Mouse (Mus musculus): ENCODE data around the gene Reps2.

Gene Reps2

DNA sequence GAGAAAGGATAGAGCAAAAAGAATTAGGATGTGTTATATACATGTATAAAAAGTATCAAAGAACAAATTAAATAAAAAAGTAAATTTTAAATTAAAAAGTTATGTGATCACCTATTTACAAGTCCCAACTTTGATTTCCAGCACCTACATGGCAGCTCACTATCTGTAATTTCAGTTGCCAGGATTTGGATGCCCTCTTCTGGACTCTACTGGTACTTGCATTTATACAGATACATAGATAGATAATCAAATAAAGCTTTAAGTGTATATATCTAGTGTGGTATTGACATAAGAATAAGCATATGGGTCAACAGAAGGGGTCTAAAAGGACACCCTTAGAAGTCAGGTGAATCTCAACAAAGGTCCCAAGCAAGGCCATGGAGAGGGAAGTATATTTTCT lies 155.7 kb downstream of the Reps2 start:
- DNase-seq = no peak

DNA sequence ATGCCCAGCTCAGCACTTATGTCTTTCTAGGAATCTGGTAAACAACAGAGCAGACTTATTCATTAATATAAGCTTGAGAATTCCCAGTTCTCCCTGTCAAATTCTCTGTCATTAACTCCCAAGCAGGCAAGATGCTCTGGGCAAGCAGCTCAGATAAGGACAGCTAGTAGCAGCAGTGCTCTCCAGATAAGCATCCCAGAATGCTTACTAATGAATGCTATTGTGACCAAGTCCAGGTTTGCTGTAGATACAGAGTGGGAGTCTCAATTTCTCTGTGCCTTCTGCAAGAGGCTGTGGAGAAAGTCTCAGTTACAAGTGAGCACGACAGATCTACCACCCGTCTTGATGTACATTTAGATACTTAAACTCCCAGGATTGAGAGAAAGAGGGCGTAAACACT lies 173.2 kb downstream of the Reps2 start:
- no peak for DNase-seq

DNA sequence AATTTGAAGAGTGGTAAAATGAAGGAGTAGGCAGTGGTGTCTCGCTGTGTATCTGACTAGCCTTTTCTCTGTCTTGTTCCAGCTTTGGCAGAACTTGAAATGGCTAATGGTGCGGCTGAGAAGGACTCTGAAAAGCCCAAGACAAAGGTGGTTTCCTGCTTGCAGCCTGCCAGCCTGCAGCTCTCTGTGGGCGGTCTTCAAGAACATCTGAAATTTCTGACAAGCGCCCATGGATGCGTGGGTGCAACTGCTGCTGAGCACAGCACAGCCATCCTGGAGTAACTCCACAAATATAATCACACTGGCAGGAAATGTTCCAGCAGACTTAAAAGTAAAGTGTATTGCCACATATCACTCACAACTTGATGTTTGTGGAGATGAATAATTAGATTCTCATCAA lies 181.3 kb downstream of the Reps2 start:
- DNase-seq = no peak

DNA sequence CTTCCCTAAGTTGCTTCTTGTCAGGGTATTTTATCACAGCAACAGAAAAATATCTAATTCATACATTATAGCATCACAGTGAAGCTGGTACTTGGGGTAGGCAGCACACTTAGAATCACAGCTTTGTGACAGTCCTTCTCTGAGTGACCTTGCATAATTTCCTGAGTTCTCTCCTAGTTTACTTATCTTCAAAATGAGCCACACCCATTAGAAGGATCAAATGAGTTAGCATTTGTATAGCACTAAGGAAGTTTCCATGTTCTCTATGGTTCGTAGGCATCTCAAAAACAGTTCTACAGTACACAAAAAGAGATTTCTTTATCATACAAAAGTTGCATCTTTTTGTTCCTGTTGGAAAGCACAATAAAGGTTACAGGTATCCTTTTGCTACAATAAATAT lies 187.0 kb downstream of the Reps2 start:
- no peak for DNase-seq

DNA sequence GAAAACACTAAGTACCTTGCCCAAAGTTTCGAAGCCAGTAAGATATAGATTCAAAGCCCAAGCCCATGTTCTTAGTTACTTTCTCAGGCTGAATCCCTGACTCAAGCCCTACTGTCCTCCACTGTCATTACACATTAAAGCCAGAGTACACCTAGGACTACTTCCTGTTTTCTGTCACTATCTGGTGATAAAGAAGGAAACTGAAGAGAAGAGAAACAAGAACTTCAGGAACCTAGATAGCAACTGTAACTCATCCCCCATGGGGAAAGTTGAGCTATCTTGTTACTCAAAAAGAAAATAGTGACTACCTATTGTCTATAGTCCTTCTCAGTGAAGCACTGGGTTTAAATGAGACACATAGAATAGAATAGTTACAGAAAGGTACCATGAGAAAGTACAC lies 188.1 kb downstream of the Reps2 start:
- DNase-seq = no peak

DNA sequence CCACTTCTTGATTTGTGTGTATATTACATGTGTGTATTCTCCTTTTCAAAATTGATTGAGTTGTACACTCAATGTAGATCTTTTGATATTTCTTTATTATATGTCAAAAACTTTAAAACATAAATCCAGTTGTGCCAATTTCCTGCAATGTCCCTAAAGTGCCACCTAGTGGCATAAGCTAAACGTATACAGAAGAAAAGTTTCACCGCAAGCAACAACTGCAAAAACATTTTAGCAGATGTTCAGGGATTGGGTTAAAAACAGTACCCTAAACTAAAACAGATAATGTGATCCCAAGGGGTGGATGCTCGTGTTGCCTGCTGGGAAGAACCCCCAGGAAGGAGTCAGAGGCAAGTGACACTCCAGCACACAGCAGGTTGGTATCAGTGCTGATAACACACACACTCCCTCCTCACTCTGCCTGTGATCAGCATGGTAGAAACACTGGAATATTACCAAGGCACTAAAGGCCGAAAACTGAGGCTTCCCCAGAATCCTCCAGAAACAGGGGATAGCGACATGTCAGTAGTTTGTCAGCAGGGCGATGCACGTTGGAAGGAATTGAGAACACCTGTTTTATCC lies 189.5 kb downstream of the Reps2 start:
- peak; percentile 1 for DNase-seq

DNA sequence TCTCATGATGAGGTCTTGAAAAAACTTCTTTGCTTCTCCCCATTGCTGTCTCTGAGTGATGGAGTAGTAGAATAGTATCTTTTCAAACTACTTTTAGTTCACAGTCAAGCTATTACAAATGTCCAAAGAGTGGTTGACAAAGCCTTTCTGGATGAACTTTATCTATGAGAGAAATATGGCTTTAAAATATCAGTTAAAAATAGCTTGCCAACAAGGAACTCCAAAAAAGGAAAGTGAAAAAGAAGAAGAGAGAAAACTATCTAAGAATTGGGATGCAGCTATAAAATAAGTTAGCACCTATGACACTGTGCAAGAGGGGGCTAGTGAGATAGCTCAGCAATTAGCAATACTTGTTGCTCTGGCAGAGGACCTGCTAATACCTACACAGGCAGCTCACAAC lies 190.8 kb downstream of the Reps2 start:
- no peak for DNase-seq

DNA sequence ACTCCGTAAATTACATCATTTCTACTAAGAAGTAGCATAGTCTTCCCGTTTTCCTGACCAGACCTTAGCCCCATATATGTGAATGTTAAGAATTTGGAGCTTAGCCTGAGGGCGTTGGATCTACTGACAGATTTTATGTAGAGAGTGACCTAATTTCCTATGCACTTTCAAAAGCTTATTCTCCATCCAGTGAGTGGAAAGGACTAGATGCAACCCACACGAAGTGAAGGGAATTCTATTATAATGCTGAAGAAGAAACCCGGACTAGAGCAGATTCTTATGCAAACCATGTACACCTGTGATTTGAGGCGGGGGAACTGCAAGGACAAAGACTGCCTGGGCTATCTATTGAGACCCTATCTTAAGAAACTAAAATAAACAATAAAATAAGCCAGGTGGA lies 195.5 kb downstream of the Reps2 start:
- no peak for DNase-seq

DNA sequence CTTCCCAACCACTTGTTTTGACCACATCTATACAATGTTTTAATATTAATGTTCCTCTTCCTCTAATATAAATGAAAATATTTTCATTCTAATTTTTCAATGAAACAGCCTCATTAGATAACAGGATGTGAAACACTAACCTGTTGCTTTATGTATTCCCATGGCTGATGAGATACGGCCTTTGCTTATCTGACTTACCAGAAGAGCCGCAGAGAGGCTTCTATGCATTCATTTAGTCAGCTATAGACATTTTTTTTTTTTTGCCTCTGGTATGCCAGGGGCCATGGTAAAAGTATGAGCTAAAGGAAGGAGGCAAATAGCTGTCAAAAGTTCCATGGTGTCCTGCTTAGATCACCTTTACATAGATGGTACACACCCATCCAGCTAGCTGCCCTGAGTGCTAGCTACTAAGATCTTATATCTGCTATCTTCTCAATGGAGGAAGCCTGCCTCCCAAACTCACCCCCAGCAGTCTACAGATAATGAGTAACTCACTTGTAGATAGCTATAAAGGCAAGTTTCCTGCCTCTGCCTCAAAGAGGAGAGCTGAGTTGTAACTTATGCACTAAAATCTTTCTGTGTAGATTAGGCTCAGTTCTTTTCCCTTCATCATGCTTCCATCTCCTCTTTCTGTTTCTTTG lies 196.7 kb downstream of the Reps2 start:
- DNase-seq = no peak

DNA sequence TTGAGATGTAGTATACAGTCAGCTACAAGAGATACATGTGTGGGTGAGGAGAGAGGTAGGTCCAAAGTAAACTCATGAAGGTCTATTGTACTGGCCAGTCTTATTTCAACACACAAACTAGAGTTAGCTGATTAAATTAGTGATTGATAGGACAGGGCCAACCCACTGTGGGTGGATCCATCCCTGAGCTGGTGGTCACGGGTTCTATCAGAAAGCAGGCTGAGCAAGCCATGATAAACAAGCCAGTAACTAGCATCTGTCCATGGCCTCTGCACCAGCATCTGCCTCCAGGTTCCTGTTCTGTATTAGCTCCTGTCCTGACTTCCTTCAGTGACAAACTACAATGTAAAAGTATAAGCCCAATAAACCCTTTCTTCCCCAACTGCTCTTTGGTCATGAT lies 200.1 kb downstream of the Reps2 start:
- no peak for DNase-seq

DNA sequence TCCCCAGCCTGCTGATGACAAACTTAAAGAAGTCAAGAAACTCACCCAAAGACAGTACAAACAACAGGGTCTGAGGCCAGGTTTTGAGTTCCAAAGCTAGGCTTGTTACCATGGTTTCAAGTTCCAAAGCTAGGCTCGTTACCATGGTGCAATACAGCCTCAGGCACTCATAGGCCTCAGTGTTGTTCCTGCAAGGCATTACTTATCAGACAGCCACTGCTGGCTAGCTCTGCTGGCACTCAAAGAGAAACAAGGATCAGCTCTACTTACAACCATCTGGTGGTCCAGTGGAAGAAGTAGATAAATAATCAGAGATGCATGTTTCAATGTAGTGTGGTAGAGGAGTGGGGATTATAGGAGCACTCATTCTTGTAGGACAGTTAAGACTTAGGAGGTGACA lies 200.5 kb downstream of the Reps2 start:
- DNase-seq = no peak

DNA sequence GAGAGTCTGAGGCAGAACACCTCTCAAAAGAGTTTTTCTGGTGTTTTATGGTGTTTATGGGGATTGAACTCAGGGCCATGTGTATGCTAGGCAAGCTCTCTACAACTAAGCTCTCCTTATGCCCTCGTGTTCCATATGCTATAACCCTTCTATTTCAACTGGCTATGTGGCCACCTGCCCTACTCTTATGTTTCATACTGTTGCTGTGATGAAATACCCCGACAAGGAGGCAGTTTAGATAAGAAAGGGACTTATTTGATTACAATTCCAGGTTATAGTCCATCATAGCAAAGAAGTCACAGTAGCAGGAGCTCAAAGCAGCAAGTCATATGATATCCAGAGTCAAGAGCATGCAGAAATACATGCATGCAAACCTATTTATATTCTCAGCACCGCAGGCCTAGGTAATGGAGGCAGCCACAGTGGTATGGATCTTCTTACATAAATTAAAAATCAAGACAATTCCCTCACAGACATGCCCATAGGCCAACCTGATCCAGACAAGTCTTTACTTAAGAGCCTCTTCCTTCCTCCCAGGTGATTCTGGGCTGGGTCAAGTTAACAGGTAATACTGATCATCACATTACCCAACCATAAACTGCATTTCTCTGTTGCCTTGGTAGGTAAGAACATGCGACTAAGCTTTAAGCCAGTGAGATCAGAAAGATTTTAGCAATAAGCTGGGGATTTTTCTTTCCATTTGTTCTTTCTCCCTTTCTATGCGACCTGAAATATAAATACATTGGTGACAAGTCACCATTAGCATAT lies 210.5 kb downstream of the Reps2 start:
- no peak for DNase-seq

DNA sequence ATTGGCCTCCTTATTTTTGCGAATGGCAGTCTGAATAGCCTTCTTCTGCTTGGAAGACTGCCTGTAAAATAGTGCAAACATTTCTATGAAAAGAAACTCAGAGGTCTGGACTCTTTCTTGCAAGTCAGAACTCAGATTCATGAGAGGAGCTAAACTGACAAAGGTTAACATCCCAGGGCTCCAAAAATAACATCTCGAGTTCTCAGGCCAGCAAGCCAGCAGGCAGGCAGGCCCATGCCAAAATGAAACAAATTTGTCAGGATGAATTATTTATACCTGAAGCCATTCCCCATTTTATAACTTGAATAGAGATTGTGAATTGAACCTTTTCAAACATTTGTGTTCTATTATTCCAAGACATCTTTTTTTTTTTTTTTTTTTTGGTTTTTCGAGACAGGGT lies 215.8 kb downstream of the Reps2 start:
- DNase-seq = no peak

DNA sequence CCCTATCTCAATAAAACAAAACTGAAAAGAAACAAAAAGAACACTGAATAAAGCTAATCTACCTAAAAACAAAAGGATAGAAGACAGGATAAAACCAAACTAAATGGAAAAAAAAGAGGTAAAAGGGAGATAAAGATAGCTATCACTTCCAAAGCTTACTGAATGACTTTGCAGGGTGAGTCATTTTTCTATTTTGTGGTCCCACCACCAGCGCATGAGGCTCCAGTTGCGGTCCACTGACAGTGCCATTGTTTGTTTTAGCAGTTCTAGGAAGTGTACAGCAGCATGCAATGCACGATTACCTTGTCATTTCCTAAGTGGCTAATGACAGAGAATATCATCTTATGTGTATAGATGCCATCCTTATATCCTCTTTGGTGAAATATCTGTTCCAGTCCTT lies 224.0 kb downstream of the Reps2 start:
- no peak for DNase-seq

DNA sequence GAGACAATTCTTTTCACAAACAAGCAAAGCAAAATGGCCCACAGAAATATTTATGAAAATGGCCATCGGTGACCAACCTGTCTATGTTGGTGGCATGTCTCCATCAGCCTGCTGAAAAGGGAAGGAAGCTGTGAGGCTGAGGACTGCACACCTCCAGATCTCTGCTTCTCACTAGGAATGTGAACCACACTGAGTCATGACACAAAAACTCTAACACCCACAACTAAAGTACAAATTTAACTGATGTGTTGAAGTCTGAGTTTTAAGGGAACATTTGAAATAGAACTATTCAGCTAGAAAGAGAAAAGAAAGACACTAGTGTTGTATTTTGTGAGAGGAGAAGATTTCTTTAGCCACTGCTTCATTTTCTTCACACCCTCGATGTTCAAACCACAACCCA lies 230.3 kb downstream of the Reps2 start:
- DNase-seq = no peak

DNA sequence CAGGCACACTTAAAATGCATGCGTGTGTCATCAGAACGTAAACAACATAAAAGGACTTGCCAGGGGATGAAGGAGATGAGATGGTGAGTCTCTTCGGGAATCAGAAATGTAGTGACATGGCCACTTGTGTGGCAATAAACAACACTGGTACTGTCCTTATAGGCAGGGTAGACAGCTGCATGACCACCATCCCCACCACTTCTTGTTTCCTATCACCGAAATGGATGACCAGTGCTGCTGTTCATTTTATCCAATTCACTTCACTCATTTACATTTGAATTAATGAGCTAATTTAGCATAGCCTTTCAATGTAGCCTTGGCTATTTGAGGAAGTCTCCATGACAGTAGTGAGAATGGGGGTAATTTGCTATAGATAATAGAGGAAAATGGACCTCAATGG lies 236.2 kb downstream of the Reps2 start:
- no peak for DNase-seq

DNA sequence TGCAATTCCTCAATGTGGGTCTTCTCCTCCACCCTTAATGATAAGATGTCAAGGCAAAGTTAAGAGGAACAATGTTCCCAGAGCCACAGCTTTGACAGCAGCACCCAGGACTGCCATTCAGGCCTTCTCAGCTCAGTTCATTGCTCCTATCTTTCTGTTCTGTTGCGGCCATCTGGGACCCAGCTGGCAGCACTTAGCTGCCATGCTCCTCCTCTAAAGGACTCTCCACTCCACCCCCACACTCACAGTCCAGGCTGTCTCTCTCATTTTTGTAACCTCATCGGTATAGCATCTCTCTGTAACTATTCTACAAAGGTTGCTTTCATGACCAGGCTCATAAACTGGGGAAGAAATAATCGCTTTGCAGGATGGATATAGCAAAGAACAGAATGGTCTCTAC lies 241.0 kb downstream of the Reps2 start:
- DNase-seq = no peak

DNA sequence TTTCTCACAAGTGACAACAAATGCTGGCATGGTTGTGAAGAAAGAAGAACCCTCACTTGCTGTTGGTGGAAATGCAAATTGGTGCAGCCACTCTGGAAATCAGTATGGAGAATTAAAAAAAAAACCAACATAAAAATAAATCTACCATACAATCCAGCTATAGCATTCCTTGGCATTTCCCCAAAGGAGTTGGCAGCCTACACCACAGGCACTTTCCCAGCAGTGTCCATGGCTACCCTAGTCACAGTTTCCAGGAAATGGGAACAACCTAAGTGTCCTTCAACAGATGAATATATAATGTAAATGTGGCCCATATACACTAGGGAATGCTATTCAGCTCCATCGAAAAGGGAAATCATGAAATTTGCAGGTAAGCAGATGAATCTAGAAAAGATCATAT lies 262.7 kb downstream of the Reps2 start:
- no peak for DNase-seq

DNA sequence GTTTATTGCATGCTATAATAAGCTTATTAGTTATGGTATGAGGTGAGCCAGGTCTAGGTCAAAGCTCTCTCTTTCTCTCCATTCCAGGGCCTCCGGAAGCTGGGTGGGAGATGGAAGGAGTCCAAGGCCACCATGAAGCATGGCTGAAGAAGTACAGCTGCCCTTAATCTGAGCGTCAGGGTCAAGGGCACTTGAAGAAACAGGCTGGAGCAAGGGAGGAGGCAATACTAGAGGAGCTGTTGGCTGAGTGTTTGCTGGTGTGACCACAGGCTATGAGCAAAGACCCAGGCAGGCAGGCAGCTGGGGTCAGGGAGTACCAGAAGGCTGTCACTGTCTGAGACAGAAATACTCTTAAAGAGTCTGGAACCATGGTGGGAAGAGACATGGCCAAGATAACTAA lies 280.2 kb downstream of the Reps2 start:
- DNase-seq = peak; percentile 49
